Mouse (Mus musculus) liver, embryonic 16.5 days (tissue): Measurements from ENCODE around the gene Ppm1n. TPM values are rescaled to one million over a fixed set of nuclear protein-coding genes. Genes with fewer than 3 reads are reported as not detected.

Experiments
- ATAC-seq: fragments of 200-750 bp; cut with Nextera tagmentation; 2 replicates; pipeline ENCODE4 v1.8.0; 2017; ENCODE audit warnings: low read depth, mild to moderate bottlenecking, moderate number of reproducible peaks, moderate library complexity
- H3K27ac ChIP-seq: fragments of 300-500 bp; sonication (generic); 2 replicates; pipeline ENCODE4 v1.5.1; 2014; ENCODE audit warnings: mild to moderate bottlenecking, low read length
- H3K27me3 ChIP-seq: fragments of 300-500 bp; sonication (generic); 2 replicates; pipeline ENCODE4 v1.6.1; 2014; ENCODE audit warnings: low read depth, low read length, mixed read lengths; ENCODE audit not compliant: control insufficient read depth, insufficient read depth
- H3K36me3 ChIP-seq: fragments of 300-500 bp; sonication (generic); 2 replicates; pipeline ENCODE4 v1.6.1; 2014; ENCODE audit warnings: mild to moderate bottlenecking; ENCODE audit not compliant: control insufficient read depth, insufficient read depth
- H3K4me1 ChIP-seq: fragments of 300-500 bp; sonication (generic); 2 replicates; pipeline ENCODE4 v1.6.1; 2014; ENCODE audit warnings: low read depth, low read length, mixed read lengths; ENCODE audit not compliant: control insufficient read depth
- H3K4me2 ChIP-seq: fragments of 300-500 bp; sonication (generic); 2 replicates; pipeline ENCODE4 v1.6.1; 2014; ENCODE audit warnings: low read depth, low read length, mixed read lengths
- H3K4me3 ChIP-seq: fragments of 300-500 bp; sonication (generic); 2 replicates; pipeline ENCODE4 v1.5.1; 2014; ENCODE audit warnings: low read depth, mild to moderate bottlenecking, low read length
- H3K9ac ChIP-seq: fragments of 300-500 bp; sonication (generic); 2 replicates; pipeline ENCODE4 v1.6.1; 2014; ENCODE audit warnings: low read depth, low read length
- H3K9me3 ChIP-seq: fragments of 300-500 bp; sonication (generic); replicated peaks from 2 replicates; pipeline ENCODE4 v1.6.1; 2016; ENCODE audit warnings: low read length; ENCODE audit not compliant: control insufficient read depth
- WGBS: fragments of 180-500 bp; shearing (Covaris S2); extraction: QIAGEN DNeasy Blood & Tissue Kit; methylation state at CpG from one replicate; pipeline ENCODE4 v1.1.7; 2014; ENCODE audit not compliant: insufficient replicate concordance; 5-methylcytosine and 5-hydroxymethylcytosine counted together
- polyA plus RNA-seq: library from polyadenylated mRNA; unstranded; fragments of >200 nt; fragmentation: Nextera tagmentation; extraction: Ambion mirVana; gene quantifications from 2 replicates; pipeline ENCODE4 v1.2.1, GENCODE M21; 2015

Gene Ppm1n
- polyA plus RNA-seq, 1 experiment from 2014 or later, result 0.11 TPM

- Histone ChIP-seq H3K27ac (no peak overlapping the region; the same call in 1 of the 2 replicates), H3K4me1 (peaks cover 53% of the 10 kb centered on the region), H3K27me3 (no peaks in the 10 kb centered on the region), H3K9ac (no peak overlapping the region), H3K36me3 (peaks cover 3% of the 10 kb centered on the region; the same call in 1 of the 2 replicates), H3K9me3 (no peaks in the 10 kb centered on the region), H3K4me3 (no peak overlapping the region), H3K4me2 (no peak overlapping the region)
- 60% methylated on average over 2 of the region's 2 CpGs for WGBS
- ATAC-seq, result no peak
These were observed 44.7 kb downstream of the Ppm1n start for GRCm38 (mm10) chr7:19235092-19235671.

DNA sequence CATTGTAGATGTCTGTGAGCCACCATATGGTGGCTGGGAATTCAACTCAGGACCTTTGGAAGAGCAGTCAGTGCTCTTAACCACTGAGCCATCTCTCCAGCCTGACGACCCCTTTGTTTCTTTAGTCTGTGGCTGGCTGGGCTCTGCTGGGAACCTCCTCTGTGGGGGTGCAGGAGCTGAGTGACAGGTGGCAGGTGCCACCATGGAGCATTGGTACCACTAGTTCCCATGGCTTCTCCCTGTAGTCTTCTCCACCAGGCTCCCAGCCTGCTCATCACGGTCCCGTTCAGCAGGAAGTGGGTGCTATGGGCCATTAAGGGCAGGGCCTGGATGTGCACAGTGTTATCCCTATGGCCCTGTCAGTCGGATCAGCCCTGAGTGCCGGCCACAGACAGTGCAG is 45.2 kb downstream of the Ppm1n start:
- Histone ChIP-seq H3K36me3 (peaks cover 3% of the 10 kb centered on the region; the same call in 1 of the 2 replicates), H3K9ac (no peak overlapping the region), H3K9me3 (no peaks in the 10 kb centered on the region), H3K4me2 (no peak overlapping the region), H3K27me3 (no peaks in the 10 kb centered on the region), H3K27ac (no peak overlapping the region), H3K4me3 (no peak overlapping the region), H3K4me1 (peaks cover 53% of the 10 kb centered on the region)
- WGBS, result 66% methylated on average over 5 of the region's 5 CpGs
- no peak for ATAC-seq

DNA sequence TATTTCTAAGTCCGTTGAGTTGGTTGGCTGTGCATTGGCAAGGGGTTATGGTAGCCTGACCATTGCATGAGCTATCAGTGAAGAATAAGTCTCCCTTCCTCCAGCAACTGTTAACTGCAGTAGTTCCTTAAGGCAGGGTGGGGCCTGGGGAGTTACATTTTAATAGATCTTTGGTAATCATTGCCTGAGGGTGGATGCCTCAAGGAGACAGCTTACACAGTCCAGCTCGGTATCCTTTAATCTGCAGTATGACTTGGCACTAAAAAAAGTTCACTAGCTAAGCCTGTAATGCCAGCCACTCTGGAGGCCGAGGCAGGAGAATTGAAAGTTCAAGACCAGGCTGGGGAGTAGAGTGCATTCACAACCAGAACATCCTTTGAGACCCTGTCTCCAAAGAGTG is 48.0 kb downstream of the Ppm1n start:
- no peak overlapping the region for H3K27ac ChIP-seq
- H3K4me3 ChIP-seq, result no peak overlapping the region
- H3K9me3 ChIP-seq, result no peaks in the 10 kb centered on the region
- no peak for ATAC-seq
- peaks cover 3% of the 10 kb centered on the region; the same call in 1 of the 2 replicates for H3K36me3 ChIP-seq
- no peak overlapping the region for H3K9ac ChIP-seq
- WGBS, result 62% methylated on average over 3 of the region's 3 CpGs
- no peak overlapping the region for H3K4me2 ChIP-seq
- H3K4me1 ChIP-seq, result peaks cover 42% of the 10 kb centered on the region
- no peaks in the 10 kb centered on the region for H3K27me3 ChIP-seq

DNA sequence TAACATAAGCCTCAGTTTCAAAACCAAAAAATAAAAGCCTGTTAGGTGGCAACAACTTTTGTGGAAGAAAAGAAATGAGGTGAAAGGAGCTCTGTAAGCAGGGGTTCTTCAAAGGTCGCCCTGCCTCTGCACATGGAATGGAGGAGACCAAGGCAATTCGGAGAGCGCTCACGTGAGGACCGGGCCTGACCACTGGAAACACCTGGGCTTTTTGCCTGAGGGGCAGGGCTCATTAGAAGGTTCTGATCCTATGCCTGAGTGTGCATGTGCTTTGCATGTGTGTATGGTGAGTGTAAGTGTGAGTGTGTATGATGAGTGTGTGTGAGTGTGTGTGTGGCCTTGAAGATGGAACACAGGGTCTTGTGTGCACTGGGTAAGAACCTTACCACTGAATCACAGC is 49.0 kb downstream of the Ppm1n start:
- ATAC-seq, result no peak
- Histone ChIP-seq H3K27me3 (no peaks in the 10 kb centered on the region), H3K36me3 (peaks cover 3% of the 10 kb centered on the region; the same call in 1 of the 2 replicates), H3K4me1 (peaks cover 39% of the 10 kb centered on the region), H3K4me2 (no peak overlapping the region), H3K9ac (no peak overlapping the region), H3K4me3 (no peak overlapping the region), H3K9me3 (no peaks in the 10 kb centered on the region), H3K27ac (no peak overlapping the region)
- WGBS, result 87% methylated on average over 5 of the region's 5 CpGs

GRCm38 (mm10) chr7:19230041-19230580 is 49.8 kb downstream of the Ppm1n start:
- Histone ChIP-seq H3K4me1 (peaks cover 39% of the 10 kb centered on the region), H3K27ac (no peak overlapping the region), H3K9me3 (no peaks in the 10 kb centered on the region), H3K9ac (no peak overlapping the region), H3K36me3 (peaks cover 3% of the 10 kb centered on the region; the same call in 1 of the 2 replicates), H3K4me3 (no peak overlapping the region; the same call in 1 of the 2 replicates), H3K27me3 (no peaks in the 10 kb centered on the region), H3K4me2 (peak overlapping the region; percentile 78)
- ATAC-seq, result no peak
- 88% methylated on average over 2 of the region's 2 CpGs for WGBS

DNA sequence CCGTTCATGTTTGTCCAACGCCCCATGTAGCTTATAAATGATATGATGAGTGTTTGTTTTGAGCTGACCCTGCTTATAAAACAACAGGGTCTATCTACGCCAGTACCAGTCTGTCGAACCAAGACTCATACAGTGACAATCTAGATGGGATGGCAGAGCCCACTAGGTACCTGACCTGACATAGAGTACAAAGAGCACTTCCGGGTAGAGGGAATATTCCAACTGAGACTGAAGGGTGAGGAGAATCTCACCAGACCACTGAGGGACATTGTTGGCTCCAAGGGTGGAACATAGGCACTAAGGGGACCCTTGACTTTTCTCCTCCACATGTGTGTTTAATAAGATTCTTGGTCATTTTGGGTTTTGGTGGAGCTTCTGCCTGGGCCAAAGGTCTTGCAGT is 50.5 kb downstream of the Ppm1n start:
- no peak for ATAC-seq
- Histone ChIP-seq H3K36me3 (peaks cover 3% of the 10 kb centered on the region; the same call in 1 of the 2 replicates), H3K27me3 (no peaks in the 10 kb centered on the region)

DNA sequence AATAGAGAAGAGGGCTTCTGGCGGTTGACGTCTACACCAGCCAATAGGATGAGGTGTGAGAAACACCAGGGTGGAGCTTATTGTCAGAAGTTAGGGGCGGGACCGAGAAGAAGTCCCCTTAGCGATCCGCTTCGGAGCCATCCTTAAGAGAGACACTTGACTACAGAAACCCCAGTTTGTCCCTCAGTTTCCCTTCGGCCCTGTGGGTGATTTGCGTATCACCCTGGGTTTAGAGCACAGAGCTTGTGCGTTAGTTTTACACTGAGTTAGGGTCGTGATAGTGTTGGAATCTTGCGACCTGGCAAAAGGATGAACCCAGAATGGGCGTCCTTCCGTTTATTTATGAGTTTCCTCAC is 51.1 kb downstream of the Ppm1n start:
- peak overlapping the region; percentile 77 for H3K4me3 ChIP-seq
- H3K9me3 ChIP-seq, result no peaks in the 10 kb centered on the region
- H3K36me3 ChIP-seq, result no peaks in the 10 kb centered on the region; the same call in 1 of the 2 replicates
- peak overlapping the region; percentile 93 for H3K27ac ChIP-seq
- peaks cover 48% of the 10 kb centered on the region for H3K4me1 ChIP-seq
- peak overlapping the region; percentile 78 for H3K4me2 ChIP-seq
- no peak for ATAC-seq
- peak overlapping the region; percentile 85 for H3K9ac ChIP-seq
- H3K27me3 ChIP-seq, result no peaks in the 10 kb centered on the region
- 0% methylated on average over 14 of the region's 14 CpGs for WGBS

More for the DNA sequence above, 50.5 kb downstream of the Ppm1n start:
- 24% methylated on average over 5 of the region's 5 CpGs for WGBS
- Histone ChIP-seq H3K9ac (peak overlapping the region; percentile 85), H3K4me2 (peak overlapping the region; percentile 78), H3K4me1 (peaks cover 41% of the 10 kb centered on the region), H3K4me3 (peak overlapping the region; percentile 77), H3K9me3 (no peaks in the 10 kb centered on the region), H3K27ac (peak overlapping the region; percentile 93)

DNA sequence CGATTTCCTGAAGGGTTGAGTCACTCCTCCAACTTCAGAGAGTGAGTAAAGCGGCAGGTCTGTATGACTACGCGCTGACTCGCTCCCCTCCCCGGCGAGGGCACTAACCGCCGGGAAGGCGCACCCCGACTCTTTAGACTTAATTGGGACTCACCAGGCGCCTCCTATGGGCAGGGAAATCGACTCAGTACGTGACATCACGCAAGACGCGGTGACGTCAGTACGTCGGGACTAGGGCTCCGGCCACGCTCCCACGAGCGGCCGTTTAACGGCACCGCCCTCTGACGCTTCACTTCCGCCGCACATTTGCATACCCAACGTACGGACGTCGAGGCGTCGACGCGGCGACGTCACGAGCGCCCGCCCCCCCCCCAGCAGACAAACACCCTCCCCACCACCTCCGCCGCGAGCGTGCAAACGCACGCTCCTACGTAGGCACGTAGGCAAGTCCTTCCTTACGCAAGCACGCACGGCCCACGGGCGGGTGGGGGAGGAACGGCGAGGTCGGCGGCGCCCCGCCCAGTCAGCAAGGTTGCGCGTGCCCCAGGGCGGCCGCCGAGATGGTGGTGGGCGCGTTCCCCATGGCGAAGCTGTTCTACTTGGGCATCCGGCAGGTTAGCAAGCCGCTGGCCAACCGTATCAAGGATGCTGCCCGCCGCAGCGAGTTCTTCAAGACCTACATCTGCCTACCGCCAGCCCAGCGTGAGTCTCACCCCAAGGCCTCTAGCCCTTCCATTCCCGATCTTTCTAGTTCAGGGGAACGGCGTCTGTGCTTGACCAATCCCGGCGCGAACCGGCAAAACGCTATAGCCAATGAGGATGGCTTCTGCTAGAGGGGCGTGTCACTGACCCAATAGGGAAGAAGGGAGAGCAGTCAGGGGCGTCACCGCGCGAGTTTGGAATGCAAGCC is 51.7 kb downstream of the Ppm1n start, which contains the start of gene Opa3:
Gene Opa3, plus strand, starts transcription at position 452 of the 910 bp plus-strand sequence.
- Histone ChIP-seq H3K36me3 (no peaks in the 10 kb centered on the region; the same call in 1 of the 2 replicates), H3K9me3 (no peaks in the 10 kb centered on the region), H3K4me3 (peak within 1 kb of the TSS; percentile 77), H3K9ac (peak within 1 kb of the TSS; percentile 85), H3K27me3 (no peaks in the 10 kb centered on the region), H3K4me1 (peaks cover 52% of the 10 kb centered on the region), H3K27ac (peak within 1 kb of the TSS; percentile 100), H3K4me2 (peak within 1 kb of the TSS; percentile 88)
- under 1% methylated on average over 88 of the region's 91 CpGs for WGBS
- ATAC-seq, result peak; percentile 86
